Mouse (Mus musculus): ENCODE results near the gene Tssc4. TPM values are rescaled to one million over a fixed set of nuclear protein-coding genes. Genes with fewer than 3 reads are reported as not detected.

Tssc4 gene
- polyA plus RNA-seq, 1 experiment from 2014 or later: 109 TPM

DNA sequence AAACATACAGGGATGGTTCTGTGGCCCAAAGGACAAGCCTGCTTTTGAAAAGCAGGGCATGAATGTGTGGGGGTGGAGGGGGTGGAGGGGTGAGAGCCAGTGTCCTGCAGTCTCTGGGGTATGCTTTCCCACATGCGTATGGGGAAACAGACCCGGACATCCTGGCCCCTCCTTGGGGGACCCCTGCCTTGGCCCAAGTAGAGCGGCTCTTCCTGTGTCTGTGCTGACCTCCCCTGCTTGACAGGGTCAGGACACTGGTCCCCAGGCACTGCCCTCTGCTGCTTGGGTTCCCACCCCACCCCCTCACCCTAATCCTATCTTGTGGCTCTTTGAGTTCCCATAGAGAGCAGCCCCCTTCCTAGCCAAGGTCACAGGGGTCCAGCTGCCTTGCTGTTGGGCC, 40.6 kb downstream of the Tssc4 start:
- no peaks in the 10 kb centered on the region for H3K9me3 ChIP-seq (ENCODE audit: control insufficient read depth, low read length)
- H3K9ac ChIP-seq (replicated peaks; ENCODE audit: low read depth, low read length): no peak overlapping the region
- no peak overlapping the region for H3K27ac ChIP-seq (ENCODE audit: low read length)
- H3K36me3 ChIP-seq (ENCODE audit: control insufficient read depth, insufficient read depth): no peaks in the 10 kb centered on the region
- no peak overlapping the region for H3K4me2 ChIP-seq (ENCODE audit: low read length)
- no peak overlapping the region for H3K4me3 ChIP-seq (replicated peaks; ENCODE audit: low read length)
- peaks cover 7% of the 10 kb centered on the region for H3K4me1 ChIP-seq (replicated peaks; ENCODE audit: control insufficient read depth, insufficient read depth, low read length)
- WGBS: 64% methylated on average over 3 of the region's 3 CpGs
- no peak for ATAC-seq
- peaks cover 49% of the 10 kb centered on the region for H3K27me3 ChIP-seq (replicated peaks; ENCODE audit: control insufficient read depth, insufficient read depth, low read length)

DNA sequence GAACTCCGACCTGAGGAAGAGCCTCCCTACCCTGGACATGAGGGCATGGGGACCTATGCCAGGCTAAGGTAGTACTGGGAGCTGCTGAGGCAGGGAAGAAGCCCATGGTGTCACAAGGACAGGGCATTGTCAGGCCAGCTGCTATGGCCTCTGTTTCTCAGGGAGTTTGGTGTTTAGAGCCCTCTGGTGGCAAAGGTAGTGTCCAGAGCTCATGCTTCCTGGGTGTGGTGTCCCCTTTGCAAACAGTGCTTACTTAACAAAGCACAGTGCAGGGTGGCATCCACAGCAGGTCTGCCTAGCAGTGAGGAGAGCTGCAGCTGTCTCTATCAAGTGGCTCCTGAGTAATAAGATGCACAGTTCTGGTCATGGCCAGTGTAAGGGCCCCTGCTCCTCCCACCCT, 41.8 kb downstream of the Tssc4 start:
- ATAC-seq: no peak
- no peak overlapping the region for H3K27ac ChIP-seq (ENCODE audit: low read length)
- no peak overlapping the region for H3K4me3 ChIP-seq (replicated peaks; ENCODE audit: low read length)
- H3K4me2 ChIP-seq (ENCODE audit: low read length): no peak overlapping the region
- H3K9me3 ChIP-seq (ENCODE audit: control insufficient read depth, low read length): peaks cover 2% of the 10 kb centered on the region
- peaks cover 41% of the 10 kb centered on the region for H3K27me3 ChIP-seq (replicated peaks; ENCODE audit: control insufficient read depth, insufficient read depth, low read length)
- no peak overlapping the region for H3K9ac ChIP-seq (replicated peaks; ENCODE audit: low read depth, low read length)
- H3K36me3 ChIP-seq (ENCODE audit: control insufficient read depth, insufficient read depth): no peaks in the 10 kb centered on the region
- H3K4me1 ChIP-seq (replicated peaks; ENCODE audit: control insufficient read depth, insufficient read depth, low read length): peaks cover 7% of the 10 kb centered on the region
- 58% methylated on average over 1 of the region's 1 CpGs for WGBS

DNA sequence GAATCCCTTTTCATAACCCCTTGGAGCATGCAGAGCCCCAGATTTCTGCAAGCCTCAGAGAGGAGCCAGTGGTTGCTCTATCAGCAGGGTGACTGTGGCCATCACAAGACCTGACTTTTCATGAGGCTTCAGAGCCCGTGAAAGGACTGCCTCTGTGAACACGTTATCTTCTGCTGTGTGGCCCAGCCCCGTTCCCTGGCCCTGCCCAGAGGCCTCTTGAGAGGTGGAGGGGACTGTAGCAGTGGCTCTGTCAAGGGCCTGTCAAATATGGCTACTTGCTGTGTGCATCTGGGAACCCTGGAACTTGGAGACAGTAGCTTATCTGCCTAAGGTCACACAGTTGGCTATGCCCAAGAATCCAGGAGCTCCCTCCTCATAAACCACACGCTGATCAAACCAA, 42.7 kb downstream of the Tssc4 start:
- Histone ChIP-seq H3K9me3 (ENCODE audit: control insufficient read depth, low read length) (peaks cover 2% of the 10 kb centered on the region), H3K36me3 (ENCODE audit: control insufficient read depth, insufficient read depth) (no peaks in the 10 kb centered on the region), H3K27me3 (replicated peaks; ENCODE audit: control insufficient read depth, insufficient read depth, low read length) (peaks cover 32% of the 10 kb centered on the region), H3K4me1 (replicated peaks; ENCODE audit: control insufficient read depth, insufficient read depth, low read length) (peaks cover 7% of the 10 kb centered on the region), H3K4me3 (replicated peaks; ENCODE audit: low read length) (no peak overlapping the region), H3K4me2 (ENCODE audit: low read length) (no peak overlapping the region), H3K27ac (ENCODE audit: low read length) (no peak overlapping the region), H3K9ac (replicated peaks; ENCODE audit: low read depth, low read length) (no peak overlapping the region)
- no peak for ATAC-seq
- WGBS: 66% methylated on average over 4 of the region's 4 CpGs

DNA sequence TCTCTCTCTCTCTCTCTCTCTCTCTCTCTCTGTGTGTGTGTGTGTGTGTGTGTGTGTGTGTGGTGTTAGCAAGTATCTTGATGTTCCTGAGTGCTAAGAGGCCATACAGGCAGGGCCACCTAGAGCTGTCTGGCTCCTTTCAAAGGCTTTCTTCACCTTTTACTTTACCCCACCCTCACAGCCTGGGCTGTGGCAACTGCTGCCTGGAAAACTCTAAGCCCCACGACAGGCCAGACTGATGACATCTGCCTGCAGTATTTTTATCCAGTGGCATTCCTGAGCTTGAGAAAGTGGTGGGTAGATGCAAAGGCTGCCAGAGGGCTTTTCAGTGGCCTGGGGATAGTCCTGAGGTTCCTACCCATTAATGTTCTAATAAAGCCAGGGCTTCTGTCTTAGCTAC, 43.3 kb downstream of the Tssc4 start:
- Histone ChIP-seq H3K27ac (ENCODE audit: low read length) (no peak overlapping the region), H3K27me3 (replicated peaks; ENCODE audit: control insufficient read depth, insufficient read depth, low read length) (peaks cover 25% of the 10 kb centered on the region), H3K4me2 (ENCODE audit: low read length) (no peak overlapping the region), H3K4me1 (replicated peaks; ENCODE audit: control insufficient read depth, insufficient read depth, low read length) (peaks cover 1% of the 10 kb centered on the region), H3K36me3 (ENCODE audit: control insufficient read depth, insufficient read depth) (no peaks in the 10 kb centered on the region), H3K9me3 (ENCODE audit: control insufficient read depth, low read length) (peaks cover 2% of the 10 kb centered on the region), H3K4me3 (replicated peaks; ENCODE audit: low read length) (no peak overlapping the region), H3K9ac (replicated peaks; ENCODE audit: low read depth, low read length) (no peak overlapping the region)
- ATAC-seq: no peak
- 55% methylated on average over 1 of the region's 1 CpGs for WGBS

DNA sequence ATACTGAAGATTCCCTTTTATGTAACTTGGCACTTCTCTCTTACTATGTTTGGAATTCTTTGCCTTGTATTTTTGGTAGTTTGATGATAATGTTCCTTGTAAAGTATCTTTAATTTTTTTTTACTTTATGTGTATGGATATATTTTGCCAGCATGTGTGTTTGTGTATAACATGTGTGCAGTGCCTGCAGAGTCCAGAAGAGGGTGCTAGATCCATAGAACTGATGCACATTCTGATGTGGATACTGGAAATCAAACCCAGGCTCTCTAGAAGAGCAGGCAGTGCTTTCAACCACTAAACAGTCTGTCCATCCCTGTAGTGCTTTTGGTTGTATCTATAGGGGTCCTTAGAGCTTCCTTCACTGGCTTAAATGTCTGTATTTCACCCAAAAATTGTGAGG, 45.7 kb downstream of the Tssc4 start:
- no peak for ATAC-seq
- H3K4me3 ChIP-seq (replicated peaks; ENCODE audit: low read length): no peak overlapping the region
- no peak overlapping the region for H3K4me2 ChIP-seq (ENCODE audit: low read length)

DNA sequence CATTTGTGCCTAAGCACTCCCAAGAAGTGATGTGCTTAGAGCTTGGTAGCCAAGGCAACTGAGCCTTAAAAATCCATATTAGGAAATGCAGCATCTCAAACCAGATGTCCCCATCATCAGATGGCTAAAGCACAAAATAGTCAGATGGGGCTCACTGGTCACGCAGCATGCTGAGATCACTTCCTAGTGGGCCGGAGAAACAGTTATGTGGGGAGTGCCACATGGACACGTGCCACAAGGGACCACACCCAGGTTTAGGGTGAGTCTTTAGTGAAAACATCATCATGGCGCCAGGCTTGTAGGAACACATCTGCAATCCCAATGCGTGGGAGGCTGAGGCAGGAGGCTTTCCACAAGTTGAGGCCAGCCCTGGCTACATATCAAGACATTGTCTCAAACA, 47.5 kb downstream of the Tssc4 start:
- WGBS: 83% methylated on average over 5 of the region's 5 CpGs
- Histone ChIP-seq H3K9me3 (ENCODE audit: control insufficient read depth, low read length) (peaks cover 2% of the 10 kb centered on the region), H3K4me3 (replicated peaks; ENCODE audit: low read length) (no peak overlapping the region), H3K9ac (replicated peaks; ENCODE audit: low read depth, low read length) (no peak overlapping the region), H3K4me2 (ENCODE audit: low read length) (no peak overlapping the region), H3K27me3 (replicated peaks; ENCODE audit: control insufficient read depth, insufficient read depth, low read length) (0 out of 2 replicates have a peak, but pooled peaks cover 2% of the 10 kb centered on the region), H3K36me3 (ENCODE audit: control insufficient read depth, insufficient read depth) (no peaks in the 10 kb centered on the region), H3K4me1 (replicated peaks; ENCODE audit: control insufficient read depth, insufficient read depth, low read length) (no peaks in the 10 kb centered on the region), H3K27ac (ENCODE audit: low read length) (no peak overlapping the region)
- no peak for ATAC-seq

More for the DNA sequence above, 45.7 kb downstream of the Tssc4 start:
- Histone ChIP-seq H3K36me3 (ENCODE audit: control insufficient read depth, insufficient read depth) (no peaks in the 10 kb centered on the region), H3K27ac (ENCODE audit: low read length) (no peak overlapping the region), H3K27me3 (replicated peaks; ENCODE audit: control insufficient read depth, insufficient read depth, low read length) (peaks cover 6% of the 10 kb centered on the region; the same call in 1 of the 2 replicates), H3K9ac (replicated peaks; ENCODE audit: low read depth, low read length) (no peak overlapping the region), H3K4me1 (replicated peaks; ENCODE audit: control insufficient read depth, insufficient read depth, low read length) (no peaks in the 10 kb centered on the region), H3K9me3 (ENCODE audit: control insufficient read depth, low read length) (peaks cover 2% of the 10 kb centered on the region)

DNA sequence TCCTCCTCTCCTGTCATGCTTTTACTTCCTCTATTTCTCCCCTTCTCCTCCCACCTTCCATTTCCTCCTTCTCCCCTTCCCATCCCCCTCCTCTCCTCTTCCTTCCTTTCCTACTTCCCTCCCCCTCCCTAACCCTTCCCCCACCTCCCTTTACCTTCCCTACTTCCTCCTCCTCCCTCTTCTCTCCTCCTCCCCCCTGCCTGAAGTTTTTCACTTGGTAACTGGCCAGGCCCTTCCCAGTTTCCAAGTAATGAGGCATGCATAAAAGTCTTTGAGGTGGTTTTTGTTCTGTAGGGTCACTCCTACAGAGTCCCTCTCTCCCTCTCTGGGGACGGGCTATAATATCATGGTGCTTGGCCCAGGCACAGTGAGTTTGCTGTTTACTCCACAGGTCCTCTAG, 50.4 kb downstream of the Tssc4 start:
- WGBS: 0% methylated on average over 1 of the region's 1 CpGs
- no peak for ATAC-seq
- Histone ChIP-seq H3K4me1 (replicated peaks; ENCODE audit: control insufficient read depth, insufficient read depth, low read length) (no peaks in the 10 kb centered on the region), H3K4me2 (ENCODE audit: low read length) (no peak overlapping the region), H3K27ac (ENCODE audit: low read length) (no peak overlapping the region), H3K4me3 (replicated peaks; ENCODE audit: low read length) (no peak overlapping the region), H3K9ac (replicated peaks; ENCODE audit: low read depth, low read length) (no peak overlapping the region), H3K36me3 (ENCODE audit: control insufficient read depth, insufficient read depth) (no peaks in the 10 kb centered on the region), H3K9me3 (ENCODE audit: control insufficient read depth, low read length) (peaks cover 2% of the 10 kb centered on the region), H3K27me3 (replicated peaks; ENCODE audit: control insufficient read depth, insufficient read depth, low read length) (no peaks in the 10 kb centered on the region)

DNA sequence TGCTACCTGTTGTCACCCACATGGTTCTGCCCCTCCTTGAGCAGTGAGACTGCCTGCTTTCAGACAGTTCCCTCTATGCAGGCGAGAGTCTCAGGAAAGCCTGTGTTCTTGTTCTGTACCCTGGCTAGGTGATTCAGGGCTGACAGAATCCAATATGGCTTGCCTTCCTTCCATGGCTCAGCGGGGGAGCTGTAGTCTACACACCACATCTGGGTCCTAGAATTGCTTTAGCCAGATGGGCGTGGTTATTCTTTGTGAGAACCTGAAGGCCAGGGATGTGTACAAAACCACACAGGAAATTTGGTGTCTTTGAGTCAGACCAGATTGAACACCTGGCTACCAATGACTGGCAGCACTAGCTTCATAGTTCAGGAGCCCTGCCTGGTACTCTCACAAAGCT, 50.8 kb downstream of the Tssc4 start:
- Histone ChIP-seq H3K4me3 (replicated peaks; ENCODE audit: low read length) (no peak overlapping the region), H3K36me3 (ENCODE audit: control insufficient read depth, insufficient read depth) (no peaks in the 10 kb centered on the region), H3K4me1 (replicated peaks; ENCODE audit: control insufficient read depth, insufficient read depth, low read length) (no peaks in the 10 kb centered on the region), H3K27me3 (replicated peaks; ENCODE audit: control insufficient read depth, insufficient read depth, low read length) (no peaks in the 10 kb centered on the region), H3K9ac (replicated peaks; ENCODE audit: low read depth, low read length) (no peak overlapping the region), H3K9me3 (ENCODE audit: control insufficient read depth, low read length) (peaks cover 1% of the 10 kb centered on the region), H3K27ac (ENCODE audit: low read length) (no peak overlapping the region), H3K4me2 (ENCODE audit: low read length) (no peak overlapping the region)
- 73% methylated on average over 3 of the region's 3 CpGs for WGBS
- ATAC-seq: no peak

Measured in forebrain, embryonic 16.5 days (tissue).